Mouse (Mus musculus) E14TG2a.4 (cell line): ENCODE data around the gene Sec23ip.

ENCODE experiments used
- CTCF ChIP-seq: conservative IDR thresholded peaks from 2 replicates; pipeline ENCODE4 v1.5.1; 2014; ENCODE audit warnings: low read length
- POU5F1 ChIP-seq: IDR thresholded peaks from 2 replicates; pipeline ENCODE4 v1.6.1; 2014; ENCODE audit warnings: low read length, borderline replicate concordance

DNA sequence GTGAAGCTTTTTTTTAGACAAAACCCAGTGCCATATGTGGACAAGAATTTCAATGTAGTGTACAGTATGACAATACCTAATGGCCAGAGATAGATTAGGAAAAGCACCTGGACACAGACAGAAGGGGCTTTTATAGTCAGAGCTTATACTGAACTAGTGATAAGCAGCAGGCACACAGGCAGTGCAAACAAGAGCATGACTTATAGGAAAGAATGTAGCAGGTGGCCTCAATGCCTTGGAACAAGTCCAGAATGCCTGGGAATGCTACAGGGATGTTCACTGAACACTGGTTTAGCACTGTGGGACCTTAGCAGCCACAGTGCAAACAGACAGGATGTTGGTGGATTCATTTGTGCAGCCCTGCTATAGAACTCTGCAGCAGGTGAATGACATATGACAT lies 22.0 kb downstream of the Sec23ip start:
- TF ChIP-seq CTCF (no peak), POU5F1 (no peak)
